Mouse (Mus musculus) hindbrain, embryonic 12.5 days (tissue): ENCODE measurements around the gene Stx8. TPM values are rescaled to one million over a fixed set of nuclear protein-coding genes. Genes with fewer than 3 reads are reported as not detected.

Experiments used
- ATAC-seq: fragments of 200-750 bp; cut with Nextera tagmentation; 2 replicates; pipeline ENCODE4 v1.8.0; 2017; ENCODE audit warnings: moderate TSS enrichment; ENCODE audit not compliant: low FRiP score
- H3K27ac ChIP-seq: fragments of 300-500 bp; sonication (generic); 2 replicates; pipeline ENCODE4 v1.5.1; 2016; ENCODE audit warnings: mild to moderate bottlenecking
- H3K27me3 ChIP-seq: fragments of 300-500 bp; sonication (generic); 2 replicates; pipeline ENCODE4 v1.6.1; 2016; ENCODE audit warnings: mild to moderate bottlenecking
- H3K36me3 ChIP-seq: fragments of 300-500 bp; sonication (generic); 2 replicates; pipeline ENCODE4 v1.6.1; 2016; ENCODE audit warnings: mild to moderate bottlenecking
- H3K4me1 ChIP-seq: fragments of 300-500 bp; sonication (generic); 2 replicates; pipeline ENCODE4 v1.6.1; 2016
- H3K4me2 ChIP-seq: fragments of 300-500 bp; sonication (generic); replicated peaks from 2 replicates; pipeline ENCODE4 v1.6.1; 2016; ENCODE audit warnings: mild to moderate bottlenecking
- H3K4me3 ChIP-seq: fragments of 300-500 bp; sonication (generic); 2 replicates; pipeline ENCODE4 v1.5.1; 2016; ENCODE audit warnings: mild to moderate bottlenecking
- H3K9ac ChIP-seq: fragments of 300-500 bp; sonication (generic); 2 replicates; pipeline ENCODE4 v1.6.1; 2016; ENCODE audit warnings: mild to moderate bottlenecking, moderate library complexity
- H3K9me3 ChIP-seq: fragments of 300-500 bp; sonication (generic); replicated peaks from 2 replicates; pipeline ENCODE4 v1.6.1; 2016; ENCODE audit warnings: mild to moderate bottlenecking
- WGBS: fragments of 180-500 bp; shearing (Covaris S2); methylation state at CpG from one replicate; pipeline ENCODE4 v1.1.7; 2016; 5-methylcytosine and 5-hydroxymethylcytosine counted together
- polyA plus RNA-seq: library from polyadenylated mRNA; unstranded; fragments of >200 nt; fragmentation: Nextera tagmentation; extraction: Ambion mirVana; gene quantifications from 2 replicates; pipeline ENCODE4 v1.2.1, GENCODE M21; 2016

Gene Stx8
- polyA plus RNA-seq, 1 experiment from 2014 or later: 64.0 TPM

GRCm38 (mm10) chr11:67995965-67996364, 30.0 kb downstream of the Stx8 start:
- Histone ChIP-seq H3K27me3 (no peaks in the 10 kb centered on the region), H3K36me3 (no peaks in the 10 kb centered on the region), H3K4me2 (no peak overlapping the region), H3K9me3 (no peaks in the 10 kb centered on the region), H3K9ac (no peak overlapping the region), H3K4me3 (no peak overlapping the region), H3K4me1 (no peaks in the 10 kb centered on the region), H3K27ac (no peak overlapping the region)
- 77% methylated on average over 4 of the region's 4 CpGs for WGBS
- no peak for ATAC-seq

GRCm38 (mm10) chr11:67998905-67999304, 32.9 kb downstream of the Stx8 start:
- Histone ChIP-seq H3K27me3 (no peaks in the 10 kb centered on the region), H3K4me1 (no peaks in the 10 kb centered on the region), H3K4me3 (no peak overlapping the region), H3K4me2 (no peak overlapping the region), H3K36me3 (no peaks in the 10 kb centered on the region), H3K9me3 (no peaks in the 10 kb centered on the region), H3K9ac (no peak overlapping the region), H3K27ac (no peak overlapping the region)
- no peak for ATAC-seq
- 95% methylated on average over 3 of the region's 3 CpGs for WGBS

- WGBS: 81% methylated on average over 5 of the region's 5 CpGs
- no peak overlapping the region for H3K27ac ChIP-seq
- H3K9me3 ChIP-seq: no peaks in the 10 kb centered on the region
- no peaks in the 10 kb centered on the region for H3K27me3 ChIP-seq
- ATAC-seq: no peak
- no peak overlapping the region for H3K4me3 ChIP-seq
- H3K36me3 ChIP-seq: no peaks in the 10 kb centered on the region
- H3K9ac ChIP-seq: no peak overlapping the region
- no peaks in the 10 kb centered on the region for H3K4me1 ChIP-seq
- H3K4me2 ChIP-seq: no peak overlapping the region
These were observed 33.6 kb downstream of the Stx8 start for GRCm38 (mm10) chr11:67999629-68000028.

GRCm38 (mm10) chr11:68004191-68004590, 38.2 kb downstream of the Stx8 start:
- no peaks in the 10 kb centered on the region for H3K9me3 ChIP-seq
- H3K9ac ChIP-seq: no peak overlapping the region
- 22% methylated on average over 6 of the region's 6 CpGs for WGBS
- no peak overlapping the region for H3K4me2 ChIP-seq
- ATAC-seq: no peak
- H3K27ac ChIP-seq: no peak overlapping the region
- no peaks in the 10 kb centered on the region for H3K27me3 ChIP-seq
- no peak overlapping the region for H3K4me3 ChIP-seq
- no peaks in the 10 kb centered on the region for H3K36me3 ChIP-seq
- peaks cover 24% of the 10 kb centered on the region for H3K4me1 ChIP-seq

GRCm38 (mm10) chr11:68006216-68006789, 40.3 kb downstream of the Stx8 start:
- no peak for ATAC-seq

GRCm38 (mm10) chr11:68007645-68008044, 41.7 kb downstream of the Stx8 start:
- no peak overlapping the region for H3K27ac ChIP-seq
- H3K4me2 ChIP-seq: no peak overlapping the region
- H3K4me1 ChIP-seq: peaks cover 24% of the 10 kb centered on the region
- no peaks in the 10 kb centered on the region for H3K36me3 ChIP-seq
- no peaks in the 10 kb centered on the region for H3K9me3 ChIP-seq
- ATAC-seq: no peak
- no peak overlapping the region for H3K4me3 ChIP-seq
- no peaks in the 10 kb centered on the region for H3K27me3 ChIP-seq
- 29% methylated on average over 6 of the region's 6 CpGs for WGBS
- H3K9ac ChIP-seq: no peak overlapping the region

More at GRCm38 (mm10) chr11:68006216-68006789, 40.3 kb downstream of the Stx8 start:
- Histone ChIP-seq H3K36me3 (no peaks in the 10 kb centered on the region), H3K4me1 (peaks cover 24% of the 10 kb centered on the region), H3K9me3 (no peaks in the 10 kb centered on the region), H3K4me3 (no peak overlapping the region), H3K4me2 (no peak overlapping the region), H3K9ac (no peak overlapping the region), H3K27ac (no peak overlapping the region), H3K27me3 (no peaks in the 10 kb centered on the region)
- 22% methylated on average over 8 of the region's 8 CpGs for WGBS

- H3K27ac ChIP-seq: no peak overlapping the region
- no peak overlapping the region for H3K9ac ChIP-seq
- H3K4me3 ChIP-seq: no peak overlapping the region
- H3K4me2 ChIP-seq: no peak overlapping the region
- H3K9me3 ChIP-seq: no peaks in the 10 kb centered on the region
- no peaks in the 10 kb centered on the region for H3K36me3 ChIP-seq
- H3K4me1 ChIP-seq: peaks cover 24% of the 10 kb centered on the region
- 71% methylated on average over 5 of the region's 5 CpGs for WGBS
- ATAC-seq: no peak
- H3K27me3 ChIP-seq: no peaks in the 10 kb centered on the region
These were observed 43.4 kb downstream of the Stx8 start for GRCm38 (mm10) chr11:68009377-68009776.

GRCm38 (mm10) chr11:68012207-68012606, 46.2 kb downstream of the Stx8 start:
- peaks cover 11% of the 10 kb centered on the region for H3K4me1 ChIP-seq
- no peaks in the 10 kb centered on the region for H3K9me3 ChIP-seq
- no peak overlapping the region for H3K4me3 ChIP-seq
- no peak overlapping the region for H3K27ac ChIP-seq
- H3K27me3 ChIP-seq: no peaks in the 10 kb centered on the region
- no peak for ATAC-seq
- 84% methylated on average over 7 of the region's 7 CpGs for WGBS
- no peak overlapping the region for H3K4me2 ChIP-seq
- H3K9ac ChIP-seq: no peak overlapping the region
- H3K36me3 ChIP-seq: no peaks in the 10 kb centered on the region

GRCm38 (mm10) chr11:68018191-68018590, 52.2 kb downstream of the Stx8 start:
- 0 out of 2 replicates have a peak, but pooled peaks cover 2% of the 10 kb centered on the region for H3K4me1 ChIP-seq
- no peaks in the 10 kb centered on the region for H3K36me3 ChIP-seq
- H3K4me2 ChIP-seq: no peak overlapping the region
- H3K27me3 ChIP-seq: no peaks in the 10 kb centered on the region
- H3K27ac ChIP-seq: no peak overlapping the region
- no peak for ATAC-seq
- H3K4me3 ChIP-seq: no peak overlapping the region
- no peak overlapping the region for H3K9ac ChIP-seq
- 90% methylated on average over 8 of the region's 8 CpGs for WGBS
- H3K9me3 ChIP-seq: no peaks in the 10 kb centered on the region

- H3K36me3 ChIP-seq: no peaks in the 10 kb centered on the region
- no peaks in the 10 kb centered on the region for H3K27me3 ChIP-seq
- no peak for ATAC-seq
- no peak overlapping the region for H3K27ac ChIP-seq
- H3K4me2 ChIP-seq: no peak overlapping the region
- peaks cover 2% of the 10 kb centered on the region; the same call in 1 of the 2 replicates for H3K4me1 ChIP-seq
- H3K4me3 ChIP-seq: no peak overlapping the region
- no peaks in the 10 kb centered on the region for H3K9me3 ChIP-seq
- 84% methylated on average over 11 of the region's 11 CpGs for WGBS
- H3K9ac ChIP-seq: no peak overlapping the region
These were observed 53.2 kb downstream of the Stx8 start for GRCm38 (mm10) chr11:68019156-68019555.

GRCm38 (mm10) chr11:68021976-68022375, 56.0 kb downstream of the Stx8 start:
- WGBS: 88% methylated on average over 7 of the region's 7 CpGs
- H3K27ac ChIP-seq: no peak overlapping the region
- peaks cover 2% of the 10 kb centered on the region; the same call in 1 of the 2 replicates for H3K4me1 ChIP-seq
- no peak overlapping the region for H3K4me3 ChIP-seq
- no peaks in the 10 kb centered on the region for H3K27me3 ChIP-seq
- no peak overlapping the region for H3K4me2 ChIP-seq
- no peak overlapping the region for H3K9ac ChIP-seq
- H3K9me3 ChIP-seq: no peaks in the 10 kb centered on the region
- ATAC-seq: no peak
- no peaks in the 10 kb centered on the region for H3K36me3 ChIP-seq

GRCm38 (mm10) chr11:68022895-68023294, 56.9 kb downstream of the Stx8 start:
- no peak overlapping the region for H3K4me3 ChIP-seq
- ATAC-seq: no peak
- H3K9me3 ChIP-seq: no peaks in the 10 kb centered on the region
- H3K27ac ChIP-seq: no peak overlapping the region
- peaks cover 2% of the 10 kb centered on the region; the same call in 1 of the 2 replicates for H3K4me1 ChIP-seq
- no peaks in the 10 kb centered on the region for H3K27me3 ChIP-seq
- 88% methylated on average over 5 of the region's 5 CpGs for WGBS
- H3K9ac ChIP-seq: no peak overlapping the region
- H3K36me3 ChIP-seq: no peaks in the 10 kb centered on the region
- H3K4me2 ChIP-seq: no peak overlapping the region

- no peak overlapping the region for H3K4me2 ChIP-seq
- H3K27ac ChIP-seq: no peak overlapping the region
- peaks cover 2% of the 10 kb centered on the region; the same call in 1 of the 2 replicates for H3K4me1 ChIP-seq
- H3K27me3 ChIP-seq: no peaks in the 10 kb centered on the region
- 79% methylated on average over 8 of the region's 8 CpGs for WGBS
- no peaks in the 10 kb centered on the region for H3K36me3 ChIP-seq
- no peaks in the 10 kb centered on the region for H3K9me3 ChIP-seq
- no peak overlapping the region for H3K4me3 ChIP-seq
- ATAC-seq: no peak
- no peak overlapping the region for H3K9ac ChIP-seq
These were observed 57.9 kb downstream of the Stx8 start for GRCm38 (mm10) chr11:68023811-68024369.
